Mouse (Mus musculus) gastrocnemius, adult 2 months (tissue): ENCODE data around the gene Olfr417. TPM values are rescaled to one million over a fixed set of nuclear protein-coding genes. Genes with fewer than 3 reads are reported as not detected.
"Not testable (repeated sequence)": the region's sequence is repeated elsewhere in the genome, so short reads cannot be mapped to it uniquely, and the experiment has no call there.

ENCODE experiments used
- DNase-seq: peaks from one replicate; pipeline ENCODE4 v3.0.0; 2022
- H3K27ac ChIP-seq: fragments of 200-600 bp; 2 replicates; pipeline ENCODE4 v1.8.1; 2022; ENCODE audit warnings: mild to moderate bottlenecking
- H3K4me3 ChIP-seq: fragments of 200-600 bp; 2 replicates; pipeline ENCODE4 v1.8.1; 2022; ENCODE audit warnings: mild to moderate bottlenecking, moderate library complexity
- CTCF ChIP-seq: fragments of 200-600 bp; IDR thresholded peaks from 2 replicates; pipeline ENCODE4 v1.8.1; 2022; ENCODE audit warnings: antibody characterized with exemption, mild to moderate bottlenecking, moderate library complexity
- intact Hi-C: fragments of 180-260 bp; cut with DNase I; formaldehyde crosslinking; loops from one replicate; pipeline ENCODE4 v1.15.1; 2025
- long read RNA-seq, 2 experiments: library from polyadenylated mRNA; stranded (forward); transcript quantifications; one replicate each; pipeline ENCODE4 v2.0.0; 2021
- total RNA-seq, 2 experiments: library from RNA; stranded (reverse); gene quantifications; 2 replicates each; pipeline ENCODE4 v1.2.3; 2021

Olfr417 gene
- total RNA-seq, result not detected
- long read RNA-seq, experiment 1, result 0 reads
- long read RNA-seq, experiment 2, result 0 reads

GRCm38 (mm10) chr1:174364882-174365451 lies at the start of gene Olfr417:
Olfr417 (plus strand) TSS chr1:174365122.
- no peak within 1 kb of the TSS for H3K27ac ChIP-seq
- no peak for DNase-seq
- intact Hi-C loops, result no loop called here
- no peak within 1 kb of the TSS for H3K4me3 ChIP-seq
- no peak for TF ChIP-seq CTCF

GRCm38 (mm10) chr1:174317308-174317707 lies 47.6 kb upstream of the Olfr417 start:
- no peak for DNase-seq
- Histone ChIP-seq H3K4me3 (no peak overlapping the region), H3K27ac (no peak overlapping the region)
- intact Hi-C loops, result no loop called here
- TF ChIP-seq CTCF, result no peak

- intact Hi-C loops, result no loop called here
- TF ChIP-seq CTCF, result no peak
- H3K27ac ChIP-seq, result no peak within 1 kb of the TSS
- no peak for DNase-seq
- no peak within 1 kb of the TSS for H3K4me3 ChIP-seq
Observed at GRCm38 (mm10) chr1:174330218-174330617, 34.7 kb upstream of the Olfr417 start, which contains the start of gene Mptx1. Mptx1 (plus strand) TSS chr1:174330518.

DNA sequence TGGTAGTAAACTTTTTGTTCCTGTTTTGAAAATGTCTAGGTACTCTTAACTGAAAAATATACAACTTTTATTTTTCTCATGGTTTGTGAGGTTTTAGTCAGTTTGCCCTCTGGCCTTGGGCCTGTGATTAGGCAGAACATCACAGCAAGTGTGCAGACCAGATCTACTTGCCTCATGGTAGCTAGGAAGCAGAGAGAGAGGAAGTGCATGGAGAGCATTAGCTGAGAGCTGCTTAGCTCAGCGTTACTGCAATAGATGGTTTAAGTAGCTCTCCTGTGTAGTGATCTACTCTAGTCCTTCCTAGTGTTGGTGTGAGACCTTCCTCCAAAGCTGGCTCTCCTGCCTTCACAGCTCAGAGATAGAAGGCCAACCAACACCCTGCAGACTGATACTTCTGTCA lies 11.3 kb upstream of the Olfr417 start:
- DNase-seq, H3K27ac ChIP-seq, intact Hi-C loops, H3K4me3 ChIP-seq: not testable (repeated sequence)

- no peak for DNase-seq
- no peak for TF ChIP-seq CTCF
- intact Hi-C loops, result no loop called here
- Histone ChIP-seq H3K27ac (no peak overlapping the region), H3K4me3 (no peak overlapping the region)
Observed at GRCm38 (mm10) chr1:174354640-174355039, 10.3 kb upstream of the Olfr417 start.

- no peak for TF ChIP-seq CTCF
- intact Hi-C loops, result no loop called here
- Histone ChIP-seq H3K27ac (no peak overlapping the region), H3K4me3 (no peak overlapping the region)
- DNase-seq, result no peak
Observed at GRCm38 (mm10) chr1:174373799-174374198, 8.9 kb downstream of the Olfr417 start.

DNA sequence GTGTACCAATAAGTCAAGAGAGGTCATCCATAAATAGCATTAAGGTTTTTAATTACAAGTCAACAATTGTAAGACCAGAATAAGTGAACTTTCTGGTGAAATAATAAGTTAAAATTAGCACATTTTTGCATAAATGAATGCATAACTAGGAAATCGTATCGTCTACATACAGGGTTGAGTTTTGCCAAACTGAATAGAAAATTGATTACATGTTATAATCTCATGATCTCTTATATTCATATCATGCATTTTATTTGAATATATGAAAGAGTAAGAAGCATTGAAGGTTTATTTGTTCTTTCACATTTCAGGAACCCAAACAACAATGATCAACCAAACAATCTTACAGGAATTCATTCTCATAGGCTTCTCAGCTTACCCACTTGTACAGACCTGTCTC lies 25.8 kb downstream of the Olfr417 start, which contains the start of gene Olfr248:
TSS of gene Olfr248 (plus strand) at position 301 of the 400 bp plus-strand sequence.
- no peak for TF ChIP-seq CTCF
- intact Hi-C loops, result no loop called here
- Histone ChIP-seq H3K27ac (no peak within 1 kb of the TSS), H3K4me3 (no peak within 1 kb of the TSS)
- no peak for DNase-seq

GRCm38 (mm10) chr1:174422959-174423358 lies 58.0 kb downstream of the Olfr417 start:
- no peak for DNase-seq
- Histone ChIP-seq H3K4me3 (no peak overlapping the region), H3K27ac (no peak overlapping the region)
- intact Hi-C loops, result no loop called here
- no peak for TF ChIP-seq CTCF

GRCm38 (mm10) chr1:174423764-174424163 lies 58.8 kb downstream of the Olfr417 start, which contains the start of gene Olfr414:
Olfr414 (plus strand) TSS chr1:174424064.
- H3K4me3 ChIP-seq, result no peak within 1 kb of the TSS
- no peak for TF ChIP-seq CTCF
- no peak within 1 kb of the TSS for H3K27ac ChIP-seq
- intact Hi-C loops, result no loop called here
- DNase-seq, result no peak

Other genes with a start within 250 kb of the Olfr417 start
- gene Olfr231, start 244.0 kb upstream of the Olfr417 start, total RNA-seq, result not detected
- gene Olfr424, start 233.6 kb upstream of the Olfr417 start, total RNA-seq, result not detected
- gene Olfr420, start 209.5 kb upstream of the Olfr417 start, total RNA-seq, result not detected
- under 1 TPM; 0.03 to 0.06 TPM for gene Spta1, start 192.3 kb upstream of the Olfr417 start, total RNA-seq
- gene Olfr419, start 113.1 kb upstream of the Olfr417 start, total RNA-seq, result not detected
- gene Mptx1, start 34.6 kb upstream of the Olfr417 start, total RNA-seq, result not detected
- not detected for gene Olfr248, start 25.9 kb downstream of the Olfr417 start, total RNA-seq
- gene Olfr414, start 58.9 kb downstream of the Olfr417 start, total RNA-seq, result not detected
- not detected for gene Olfr220, start 77.0 kb downstream of the Olfr417 start, total RNA-seq
- gene Fmn2, start 136.7 kb downstream of the Olfr417 start, total RNA-seq, result under 1 TPM; 0.26 to 0.28 TPM